Mouse (Mus musculus) ES-CJ7 (cell line): Measurements from ENCODE around the gene Eno4.

ENCODE experiments used
- DNase-seq: peaks from one replicate; pipeline ENCODE4 v3.0.0; 2011; ENCODE audit warnings: low read depth, low spot score

Eno4 gene

GRCm38 (mm10) chr19:58942841-58943828 lies at the start of gene Eno4, which contains the start of gene Hspa12a:
TSS of gene Eno4 (plus strand) at chr19:58943425.
TSS of gene Hspa12a (minus strand) at chr19:58943654.
- peak; percentile 95 for DNase-seq

- no peak for DNase-seq
These were observed 47.0 kb upstream of the Eno4 start for GRCm38 (mm10) chr19:58896216-58896615.

GRCm38 (mm10) chr19:58900471-58900870 lies 42.8 kb upstream of the Eno4 start:
- DNase-seq: peak; percentile 27

- no peak for DNase-seq
These were observed 39.9 kb upstream of the Eno4 start for GRCm38 (mm10) chr19:58903079-58903898.

- DNase-seq: peak; percentile 65
These were observed 39.3 kb upstream of the Eno4 start for GRCm38 (mm10) chr19:58903899-58904327.

GRCm38 (mm10) chr19:58906685-58907084 lies 36.5 kb upstream of the Eno4 start:
- DNase-seq: no peak

GRCm38 (mm10) chr19:58908018-58908417 lies 35.2 kb upstream of the Eno4 start:
- no peak for DNase-seq

- peak; percentile 61 for DNase-seq
These were observed 32.3 kb upstream of the Eno4 start for GRCm38 (mm10) chr19:58910941-58911368.

- DNase-seq: peak; percentile 69
These were observed 31.8 kb upstream of the Eno4 start for GRCm38 (mm10) chr19:58911386-58911785.

- no peak for DNase-seq
These were observed 29.9 kb upstream of the Eno4 start for GRCm38 (mm10) chr19:58913301-58913700.

- DNase-seq: peak; percentile 28
These were observed 24.6 kb upstream of the Eno4 start for GRCm38 (mm10) chr19:58918597-58918996.

GRCm38 (mm10) chr19:58919148-58919547 lies 24.1 kb upstream of the Eno4 start:
- no peak for DNase-seq

- peak; percentile 24 for DNase-seq
These were observed 12.0 kb upstream of the Eno4 start for GRCm38 (mm10) chr19:58931081-58931800.

GRCm38 (mm10) chr19:58933062-58933461 lies 10.2 kb upstream of the Eno4 start:
- no peak for DNase-seq

- DNase-seq: no peak
These were observed 2.7 kb downstream of the Eno4 start for GRCm38 (mm10) chr19:58945959-58946358.

- DNase-seq: no peak
These were observed 8.3 kb downstream of the Eno4 start for GRCm38 (mm10) chr19:58951521-58951920.

- DNase-seq: no peak
These were observed 9.0 kb downstream of the Eno4 start for GRCm38 (mm10) chr19:58952236-58952635.

- no peak for DNase-seq
These were observed 11.6 kb downstream of the Eno4 start for GRCm38 (mm10) chr19:58954779-58955178.

- DNase-seq: no peak
These were observed 19.8 kb downstream of the Eno4 start for GRCm38 (mm10) chr19:58963011-58963410.

GRCm38 (mm10) chr19:58968731-58969506 lies 25.7 kb downstream of the Eno4 start:
- DNase-seq: peak; percentile 80

GRCm38 (mm10) chr19:58970826-58971225 lies 27.6 kb downstream of the Eno4 start:
- DNase-seq: no peak
